Mouse (Mus musculus): ENCODE results near the gene Zfp266.
"Not testable (repeated sequence)": the region's sequence is repeated elsewhere in the genome, so short reads cannot be mapped to it uniquely, and the experiment has no call there.

Gene Zfp266

GRCm38 (mm10) chr9:20521306-20521957 lies at the start of gene Zfp266:
Gene Zfp266, minus strand, starts transcription at chr9:20521417.
- in situ Hi-C loops (cut with MboI; ENCODE audit: low pct_unique_long_range_greater_than_20kb in 1 of 2, low sequenced_read_pairs in 2 of 2, unreplicated experiment in 1 of 2) = no loop called here

- in situ Hi-C loops (cut with MboI; ENCODE audit: low pct_unique_long_range_greater_than_20kb in 1 of 2, low sequenced_read_pairs in 2 of 2, unreplicated experiment in 1 of 2) = not testable (repeated sequence)
Measured at GRCm38 (mm10) chr9:20565326-20566030, 44.3 kb upstream of the Zfp266 start.

GRCm38 (mm10) chr9:20562177-20562576 lies 41.0 kb upstream of the Zfp266 start:
- in situ Hi-C loops (cut with MboI; ENCODE audit: low pct_unique_long_range_greater_than_20kb in 1 of 2, low sequenced_read_pairs in 2 of 2, unreplicated experiment in 1 of 2) = no loop called here

GRCm38 (mm10) chr9:20552698-20553097 lies 31.5 kb upstream of the Zfp266 start:
- in situ Hi-C loops (cut with MboI; ENCODE audit: low pct_unique_long_range_greater_than_20kb in 1 of 2, low sequenced_read_pairs in 2 of 2, unreplicated experiment in 1 of 2) = no loop called here

- in situ Hi-C loops (cut with MboI; ENCODE audit: low pct_unique_long_range_greater_than_20kb in 1 of 2, low sequenced_read_pairs in 2 of 2, unreplicated experiment in 1 of 2) = no loop called here
Measured at GRCm38 (mm10) chr9:20551781-20552275, 30.6 kb upstream of the Zfp266 start.

DNA sequence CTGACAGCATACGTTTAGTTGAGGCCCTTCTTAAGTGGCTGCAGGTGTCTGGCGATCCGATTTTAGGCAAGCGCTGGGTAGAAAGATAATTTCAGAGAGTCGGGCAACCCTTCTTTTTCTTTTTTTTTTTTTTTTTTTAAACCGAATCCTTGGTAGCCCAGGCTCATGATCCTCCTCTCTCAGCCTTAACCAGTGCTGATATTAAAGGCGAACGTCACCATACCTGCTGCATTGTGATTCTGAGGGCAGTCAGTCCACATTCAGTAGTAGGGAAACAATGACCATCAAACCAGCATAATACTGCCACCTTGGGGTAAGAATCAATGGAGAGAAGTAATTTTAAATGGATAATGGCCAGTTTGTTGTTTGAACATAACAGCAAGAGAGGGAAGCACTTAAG lies 23.9 kb upstream of the Zfp266 start:
- in situ Hi-C loops (cut with MboI; ENCODE audit: low pct_unique_long_range_greater_than_20kb in 1 of 2, low sequenced_read_pairs in 2 of 2, unreplicated experiment in 1 of 2) = no loop called here

DNA sequence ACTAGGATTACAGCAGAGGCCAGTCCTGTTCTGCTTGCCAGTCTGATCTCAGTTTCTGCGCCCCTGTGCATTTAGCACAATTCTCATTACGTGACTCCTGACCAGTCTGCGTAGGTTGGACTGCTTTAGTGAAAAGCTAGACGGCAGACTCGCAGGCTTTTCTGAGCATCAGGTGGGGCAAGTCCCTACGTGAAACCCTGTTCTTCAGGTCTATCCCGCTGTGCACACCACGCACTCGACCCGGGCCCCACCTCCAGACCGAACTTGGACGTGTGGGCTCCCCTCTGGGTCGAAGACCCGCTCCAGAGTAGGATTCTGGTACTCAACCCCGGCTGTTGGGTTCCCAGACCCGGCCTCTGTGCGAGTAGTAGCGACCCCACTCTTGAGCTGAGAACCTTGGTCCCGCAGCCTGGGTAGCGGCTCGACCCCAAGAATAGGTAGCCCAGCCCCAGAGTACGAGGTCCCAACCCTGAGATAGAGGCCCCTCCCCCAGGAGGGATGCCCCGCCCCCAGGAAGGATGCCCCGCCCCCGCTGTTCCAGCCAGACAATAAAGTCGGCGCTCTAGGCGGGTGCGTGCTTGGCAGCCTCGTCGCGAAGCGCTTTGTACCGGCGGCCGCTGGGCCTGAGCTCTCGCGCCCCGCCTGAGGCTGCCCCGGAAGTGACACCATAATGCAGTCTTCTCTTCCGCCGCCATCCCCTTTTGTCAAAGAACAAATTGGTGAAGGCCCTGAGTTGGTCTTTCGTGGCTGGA lies 23.0 kb upstream of the Zfp266 start:
- in situ Hi-C loops (cut with MboI; ENCODE audit: low pct_unique_long_range_greater_than_20kb in 1 of 2, low sequenced_read_pairs in 2 of 2, unreplicated experiment in 1 of 2) = no loop called here

DNA sequence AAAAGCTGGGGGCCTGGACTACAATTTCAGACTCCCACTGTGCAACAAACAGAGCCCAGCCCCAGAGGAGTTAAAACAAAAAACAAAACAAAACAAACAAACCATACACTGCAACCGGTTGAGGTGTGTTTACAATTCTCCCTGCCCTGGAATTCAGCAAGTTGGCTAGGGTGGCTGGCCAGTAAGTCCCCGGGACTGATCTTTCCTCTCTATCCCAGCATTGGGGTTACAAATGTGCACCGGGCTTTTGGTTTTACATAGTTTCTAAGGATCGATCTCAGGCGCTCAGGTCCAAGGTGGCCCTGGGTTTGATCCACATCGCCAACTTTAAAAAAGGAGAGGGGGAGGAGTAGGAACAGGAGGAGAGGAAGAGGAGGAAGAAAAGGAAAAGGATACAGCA lies 22.3 kb upstream of the Zfp266 start:
- in situ Hi-C loops (cut with MboI; ENCODE audit: low pct_unique_long_range_greater_than_20kb in 1 of 2, low sequenced_read_pairs in 2 of 2, unreplicated experiment in 1 of 2) = no loop called here

DNA sequence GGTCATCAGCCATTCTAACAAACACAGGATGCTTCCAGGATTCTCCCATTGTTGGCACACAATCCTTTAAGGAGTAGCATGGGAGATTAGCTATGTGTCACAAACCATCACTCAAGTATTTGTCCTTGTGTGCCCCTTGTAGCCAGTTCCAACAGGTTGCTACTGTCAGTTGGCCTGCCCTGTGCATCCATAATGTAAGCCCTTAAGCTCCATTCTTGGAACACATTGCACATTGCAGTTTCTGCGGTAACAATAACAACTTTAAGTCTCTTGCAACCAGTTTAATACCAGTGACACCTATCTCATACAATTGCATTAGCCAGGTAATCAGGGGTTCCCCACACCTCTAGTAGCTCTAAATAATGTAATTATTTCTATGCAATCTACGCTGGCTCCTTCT lies 15.4 kb upstream of the Zfp266 start:
- in situ Hi-C loops (cut with MboI; ENCODE audit: low pct_unique_long_range_greater_than_20kb in 1 of 2, low sequenced_read_pairs in 2 of 2, unreplicated experiment in 1 of 2) = no loop called here

- in situ Hi-C loops (cut with MboI; ENCODE audit: low pct_unique_long_range_greater_than_20kb in 1 of 2, low sequenced_read_pairs in 2 of 2, unreplicated experiment in 1 of 2) = no loop called here
Measured at GRCm38 (mm10) chr9:20534326-20534926, 13.2 kb upstream of the Zfp266 start.

- in situ Hi-C loops (cut with MboI; ENCODE audit: low pct_unique_long_range_greater_than_20kb in 1 of 2, low sequenced_read_pairs in 2 of 2, unreplicated experiment in 1 of 2) = no loop called here
Measured at GRCm38 (mm10) chr9:20520531-20521210, 546 bp downstream of the Zfp266 start.

- in situ Hi-C loops (cut with MboI; ENCODE audit: low pct_unique_long_range_greater_than_20kb in 1 of 2, low sequenced_read_pairs in 2 of 2, unreplicated experiment in 1 of 2) = no loop called here
Measured at GRCm38 (mm10) chr9:20519949-20520348, 1.3 kb downstream of the Zfp266 start.

DNA sequence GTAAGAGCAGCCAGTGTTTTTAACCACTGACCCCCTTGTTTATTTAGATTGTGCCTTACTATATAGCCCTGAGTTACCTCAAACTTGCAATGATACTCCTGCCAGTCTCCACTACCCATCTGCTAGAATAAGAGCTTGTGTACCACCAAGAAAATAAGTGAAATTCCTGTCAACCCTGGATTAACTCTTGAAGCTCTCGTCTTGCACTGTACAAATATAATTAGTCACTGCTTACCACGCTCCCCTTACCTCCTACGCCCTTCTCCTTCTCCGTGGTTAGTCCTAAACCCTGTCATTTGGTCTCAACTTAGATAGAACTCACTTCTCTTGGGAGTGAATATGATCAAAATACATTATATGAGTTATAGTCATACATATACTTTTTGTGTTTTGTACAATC lies 2.5 kb downstream of the Zfp266 start:
- in situ Hi-C loops (cut with MboI; ENCODE audit: low pct_unique_long_range_greater_than_20kb in 1 of 2, low sequenced_read_pairs in 2 of 2, unreplicated experiment in 1 of 2) = no loop called here

DNA sequence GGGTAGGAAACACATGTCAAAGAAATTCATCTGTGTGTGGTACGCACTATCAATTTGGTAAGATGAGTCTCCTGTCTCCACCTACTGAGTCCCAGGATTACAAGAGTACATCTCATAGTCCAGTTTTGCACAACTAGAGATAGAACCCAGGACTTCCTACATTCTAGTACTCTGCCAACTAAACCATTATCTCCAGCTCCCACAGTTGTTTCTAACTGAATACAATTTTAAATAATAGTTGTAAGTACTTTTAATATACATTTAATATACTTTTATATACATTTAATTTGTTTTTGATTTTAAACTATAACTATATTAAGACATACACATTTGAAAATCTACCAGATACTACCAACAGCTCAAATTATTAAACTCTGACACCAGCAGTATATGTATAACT lies 3.5 kb downstream of the Zfp266 start:
- in situ Hi-C loops (cut with MboI; ENCODE audit: low pct_unique_long_range_greater_than_20kb in 1 of 2, low sequenced_read_pairs in 2 of 2, unreplicated experiment in 1 of 2) = no loop called here

- in situ Hi-C loops (cut with MboI; ENCODE audit: low pct_unique_long_range_greater_than_20kb in 1 of 2, low sequenced_read_pairs in 2 of 2, unreplicated experiment in 1 of 2) = no loop called here
Measured at GRCm38 (mm10) chr9:20514016-20514415, 7.2 kb downstream of the Zfp266 start.

DNA sequence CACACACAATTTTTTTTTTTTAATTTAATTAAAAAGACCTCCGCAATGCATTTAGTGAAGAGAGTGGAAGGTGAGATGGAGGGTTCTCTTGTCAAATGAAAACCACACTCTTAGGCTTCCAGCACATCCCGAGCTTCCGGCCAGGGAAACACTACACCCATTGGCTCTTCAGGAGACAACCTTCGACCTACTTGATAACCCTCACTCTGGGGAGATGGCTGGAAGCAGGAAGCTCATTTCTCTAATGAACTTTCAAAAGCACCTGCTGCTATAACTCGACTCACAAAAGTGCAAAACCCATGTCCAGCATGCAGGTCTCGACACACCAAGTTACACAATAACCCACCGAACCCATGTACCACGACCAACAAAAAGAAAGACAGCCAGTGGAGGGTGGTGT lies 8.5 kb downstream of the Zfp266 start:
- in situ Hi-C loops (cut with MboI; ENCODE audit: low pct_unique_long_range_greater_than_20kb in 1 of 2, low sequenced_read_pairs in 2 of 2, unreplicated experiment in 1 of 2) = no loop called here

- in situ Hi-C loops (cut with MboI; ENCODE audit: low pct_unique_long_range_greater_than_20kb in 1 of 2, low sequenced_read_pairs in 2 of 2, unreplicated experiment in 1 of 2) = no loop called here
Measured at GRCm38 (mm10) chr9:20511645-20512044, 9.6 kb downstream of the Zfp266 start.

- in situ Hi-C loops (cut with MboI; ENCODE audit: low pct_unique_long_range_greater_than_20kb in 1 of 2, low sequenced_read_pairs in 2 of 2, unreplicated experiment in 1 of 2) = no loop called here
Measured at GRCm38 (mm10) chr9:20510346-20510745, 10.9 kb downstream of the Zfp266 start.

DNA sequence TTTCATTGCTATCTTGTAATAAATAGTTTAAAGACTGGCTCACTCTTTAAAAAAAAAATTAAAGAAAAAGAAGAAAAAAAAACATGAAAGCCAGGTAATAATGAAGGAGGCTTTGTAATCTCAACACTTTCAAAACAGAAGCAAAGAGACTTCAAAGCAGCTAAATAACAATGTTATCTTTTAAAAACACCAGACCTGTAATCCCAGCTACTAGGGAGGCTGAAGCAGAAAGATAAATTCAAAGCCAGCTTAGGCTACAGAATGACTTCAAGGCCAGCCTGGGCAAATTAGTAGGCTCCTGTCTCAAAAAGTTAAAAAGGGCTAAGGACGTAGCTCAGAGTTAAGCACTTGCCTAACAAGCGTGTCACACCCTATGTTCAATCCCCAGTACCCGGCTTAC lies 11.5 kb downstream of the Zfp266 start:
- in situ Hi-C loops (cut with MboI; ENCODE audit: low pct_unique_long_range_greater_than_20kb in 1 of 2, low sequenced_read_pairs in 2 of 2, unreplicated experiment in 1 of 2) = no loop called here

All from mouse embryonic stem cell (cell line).